Mouse (Mus musculus): ENCODE measurements around the gene Kcmf1.

- TF ChIP-seq POLR2A (IDR thresholded peaks at IDR 0.05; ENCODE audit: insufficient read length, low read depth) (no peak), SRF (IDR thresholded peaks at IDR 0.05; ENCODE audit: control insufficient read depth, insufficient read length, low read depth) (no peak), POLR2AphosphoS2 (IDR thresholded peaks at IDR 0.05; ENCODE audit: insufficient read length, low read depth) (no peak), REST (IDR thresholded peaks at IDR 0.05; ENCODE audit: insufficient read depth, insufficient read length) (no peak), E2F4 (IDR thresholded peaks at IDR 0.05; ENCODE audit: insufficient read depth) (no peak), USF1 (IDR thresholded peaks at IDR 0.05; ENCODE audit: low read depth) (no peak), MYOD1 (IDR thresholded peaks at IDR 0.05; ENCODE audit: control insufficient read depth in 1 of 3, insufficient read length in 2 of 3, low read depth in 2 of 3) (no peak), TCF12 (IDR thresholded peaks at IDR 0.05; ENCODE audit: insufficient read depth, poor library complexity, severe bottlenecking) (no peak), MAX (IDR thresholded peaks at IDR 0.05; ENCODE audit: low read depth) (no peak), CEBPB (IDR thresholded peaks at IDR 0.05; ENCODE audit: insufficient read depth, poor library complexity, severe bottlenecking) (no peak), MYOG (IDR thresholded peaks at IDR 0.05; ENCODE audit: control insufficient read depth in 1 of 3, insufficient read depth in 1 of 3, insufficient read length in 2 of 3, low read depth in 2 of 3) (no peak), TCF3 (IDR thresholded peaks at IDR 0.05; ENCODE audit: insufficient read length, low read depth) (no peak)
Observed at GRCm38 (mm10) chr6:72900952-72901351, 1.2 kb upstream of the Kcmf1 start.
